Mouse (Mus musculus) liver, adult 2 months (tissue): ENCODE results near the gene Znrd1as. TPM values are rescaled to one million over a fixed set of nuclear protein-coding genes. Genes with fewer than 3 reads are reported as not detected.

Experiments used
- DNase-seq: peaks from one replicate; pipeline ENCODE4 v3.0.0-alpha.2; 2011; ENCODE audit warnings: low read depth, low spot score; ENCODE audit errors: extremely low read depth
- H3K27ac ChIP-seq: fragments of 200-500 bp; replicated peaks from 2 replicates; pipeline ENCODE4 v1.5.1; 2012; ENCODE audit warnings: low read depth, mild to moderate bottlenecking, control low read depth, inconsistent platforms, low read length; ENCODE audit not compliant: insufficient read depth
- H3K27me3 ChIP-seq: fragments of 200-500 bp; 2 replicates; pipeline ENCODE4 v1.6.1; 2012; ENCODE audit warnings: mild to moderate bottlenecking, moderate library complexity, low read length, inconsistent platforms; ENCODE audit not compliant: control insufficient read depth, insufficient read depth
- H3K36me3 ChIP-seq: fragments of 200-500 bp; 2 replicates; pipeline ENCODE4 v1.6.1; 2012; ENCODE audit warnings: low read length, inconsistent platforms; ENCODE audit not compliant: control insufficient read depth, insufficient read depth
- H3K4me1 ChIP-seq: fragments of 200-500 bp; 2 replicates; pipeline ENCODE4 v1.6.1; 2011; ENCODE audit warnings: low read length; ENCODE audit not compliant: control insufficient read depth, insufficient read depth
- H3K4me3 ChIP-seq: fragments of 200-500 bp; 2 replicates; pipeline ENCODE4 v1.5.1; 2011; ENCODE audit warnings: low read depth, mild to moderate bottlenecking, control low read depth, low read length, moderate library complexity; ENCODE audit not compliant: insufficient read depth
- H3K79me2 ChIP-seq: fragments of 200-500 bp; 2 replicates; pipeline ENCODE4 v1.6.1; 2012; ENCODE audit warnings: inconsistent platforms, mild to moderate bottlenecking, low read length, moderate library complexity; ENCODE audit not compliant: control insufficient read depth, insufficient read depth
- H3K9ac ChIP-seq: fragments of 200-500 bp; 2 replicates; pipeline ENCODE4 v1.6.1; 2012; ENCODE audit warnings: low read depth, mild to moderate bottlenecking, control low read depth, inconsistent platforms, low read length
- CTCF ChIP-seq: fragments of 200-500 bp; IDR thresholded peaks from 2 replicates; pipeline ENCODE4 v1.5.1; 2011; ENCODE audit warnings: low read depth, low read length, control low read depth
- POLR2A ChIP-seq: fragments of 200-500 bp; IDR thresholded peaks from 2 replicates; pipeline ENCODE4 v1.6.1; 2011; ENCODE audit warnings: low read length, control low read depth; ENCODE audit not compliant: insufficient read depth; ENCODE audit errors: extremely low read depth
- WGBS: fragments of 180-500 bp; shearing (Covaris S2); methylation state at CpG from one replicate; pipeline ENCODE4 v1.1.7; 2018; 5-methylcytosine and 5-hydroxymethylcytosine counted together
- polyA plus RNA-seq: library from polyadenylated mRNA; depleted of rRNA; stranded (reverse); fragments of >200 nt; gene quantifications from 2 replicates; pipeline ENCODE4 v1.2.3, GENCODE M21; 2012
- total RNA-seq: library from RNA; depleted of rRNA; stranded (reverse); fragments of >200 nt; gene quantifications from 2 replicates; pipeline ENCODE4 v1.2.3, GENCODE M21; 2014

The Znrd1as gene
- total and polyA plus RNA-seq, 2 experiments, result 2.5 to 11.9 TPM

DNA sequence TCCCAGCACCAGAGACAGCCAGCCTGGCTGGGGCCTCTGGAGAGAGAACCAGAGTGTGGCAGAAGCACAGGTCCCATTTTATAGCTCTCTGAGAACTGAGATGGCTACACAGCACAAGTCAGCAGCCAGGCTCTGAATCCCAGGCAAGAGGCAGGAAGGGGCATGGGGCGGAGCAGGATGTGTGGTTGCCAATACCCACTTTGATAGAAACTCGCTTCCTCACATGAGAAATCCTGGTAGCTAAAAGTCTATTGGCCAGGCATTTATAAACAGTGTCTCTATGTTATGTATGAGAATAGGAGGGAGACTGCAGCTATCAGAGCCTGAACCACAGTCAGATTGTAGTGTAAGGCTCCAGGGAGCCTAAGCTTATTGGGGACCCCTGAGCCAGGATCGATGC lies 14.4 kb downstream of the Znrd1as start:
- Histone ChIP-seq H3K79me2 (no peaks in the 10 kb centered on the region), H3K4me1 (no peaks in the 10 kb centered on the region), H3K27me3 (no peaks in the 10 kb centered on the region), H3K9ac (no peak overlapping the region), H3K4me3 (no peak overlapping the region), H3K36me3 (no peaks in the 10 kb centered on the region), H3K27ac (no peak overlapping the region)
- no peak for TF ChIP-seq POLR2A
- TF ChIP-seq CTCF, result no peak
- no peak for DNase-seq
- WGBS, result 77% methylated on average over 3 of the region's 3 CpGs

DNA sequence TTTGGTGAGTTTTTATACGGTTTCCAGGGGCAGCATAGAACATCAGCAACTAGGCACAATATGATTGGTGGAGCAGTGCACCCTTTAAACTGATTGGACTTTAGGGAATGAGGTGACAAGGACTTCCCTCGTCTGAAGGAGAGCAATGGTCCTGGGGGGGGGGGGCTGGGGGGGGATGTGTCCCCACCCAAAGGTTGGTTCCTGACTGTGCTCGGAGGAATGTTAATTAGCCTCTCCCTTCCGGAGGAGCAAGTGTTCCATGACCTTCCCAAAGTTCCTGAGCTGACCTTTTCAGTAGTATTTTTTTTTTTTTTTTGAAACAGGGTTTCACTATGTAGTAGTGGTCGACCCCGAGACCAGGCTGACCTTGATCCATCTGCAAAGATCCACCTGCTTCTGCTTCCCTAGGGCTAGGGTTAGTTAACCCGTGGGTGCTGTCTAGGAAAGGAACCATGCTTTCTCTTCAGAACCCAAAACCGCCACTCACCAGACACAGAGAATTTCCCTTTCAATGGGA lies 14.9 kb downstream of the Znrd1as start:
- H3K4me1 ChIP-seq, result no peaks in the 10 kb centered on the region
- no peak for TF ChIP-seq POLR2A
- no peak for TF ChIP-seq CTCF
- H3K27ac ChIP-seq, result no peak overlapping the region
- 75% methylated on average over 8 of the region's 8 CpGs for WGBS
- no peaks in the 10 kb centered on the region for H3K36me3 ChIP-seq
- no peaks in the 10 kb centered on the region for H3K27me3 ChIP-seq
- no peak for DNase-seq
- no peak overlapping the region for H3K4me3 ChIP-seq
- no peaks in the 10 kb centered on the region for H3K79me2 ChIP-seq
- no peak overlapping the region for H3K9ac ChIP-seq

DNA sequence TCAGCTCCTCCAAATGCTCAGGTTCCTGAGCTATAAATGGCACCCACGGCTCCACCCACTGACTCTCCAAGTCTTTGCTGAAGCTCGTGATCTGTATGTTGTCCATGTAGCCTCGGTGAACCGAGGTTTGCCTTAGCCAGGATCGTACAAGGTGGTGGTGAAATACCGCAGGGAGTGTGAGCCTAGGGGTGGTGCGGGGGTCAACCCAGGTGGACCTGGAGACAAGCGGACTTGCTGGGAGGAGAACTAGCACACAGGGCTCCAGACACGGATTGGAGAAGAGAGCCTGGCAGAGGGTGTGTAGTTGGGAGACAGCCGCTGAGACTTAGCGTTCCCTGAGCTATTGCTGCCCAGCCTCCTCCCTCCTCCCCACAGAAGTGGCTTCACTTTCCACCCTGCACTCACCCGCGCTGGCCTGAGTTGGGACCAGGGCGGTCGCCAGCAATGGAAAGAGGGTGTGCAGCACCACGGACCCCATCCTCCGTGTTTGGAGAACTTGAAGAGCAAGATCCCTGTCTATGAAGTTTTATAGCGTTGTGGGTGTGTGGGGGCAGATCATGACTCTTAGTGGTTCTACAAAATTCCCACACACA lies 22.9 kb downstream of the Znrd1as start, which contains the start of gene 2410137M14Rik:
TSS of gene 2410137M14Rik (minus strand) at position 17 of the 593 bp plus-strand sequence.
- no peak within 1 kb of the TSS for H3K4me3 ChIP-seq
- no peaks in the 10 kb centered on the region for H3K4me1 ChIP-seq
- H3K9ac ChIP-seq, result no peak within 1 kb of the TSS
- no peaks in the 10 kb centered on the region for H3K36me3 ChIP-seq
- no peaks in the 10 kb centered on the region for H3K79me2 ChIP-seq
- no peak for TF ChIP-seq POLR2A
- no peak for TF ChIP-seq CTCF
- H3K27me3 ChIP-seq, result peaks cover 3% of the 10 kb centered on the region; the same call in 1 of the 2 replicates
- 16% methylated on average over 18 of the region's 18 CpGs for WGBS
- no peak for DNase-seq
- H3K27ac ChIP-seq, result no peak within 1 kb of the TSS

DNA sequence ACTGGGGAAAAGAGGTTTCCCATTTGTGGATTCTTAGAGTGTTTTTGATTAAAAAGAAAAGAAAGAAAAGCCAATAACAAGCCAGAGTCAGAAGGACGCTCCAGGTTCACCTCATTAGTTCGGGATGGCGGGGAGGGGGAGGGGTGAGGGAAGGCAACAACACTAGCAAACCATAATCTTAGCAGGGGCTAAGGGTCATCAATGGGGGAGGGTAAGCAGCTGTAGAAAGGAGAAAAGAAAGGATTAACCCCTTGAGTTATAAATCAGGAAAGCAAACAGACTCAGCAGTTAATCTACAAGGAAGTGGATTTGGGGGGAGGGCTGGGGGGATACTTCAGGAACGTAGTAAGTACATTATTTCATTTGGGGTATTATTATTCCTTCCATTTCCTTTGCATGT lies 23.5 kb downstream of the Znrd1as start:
- Histone ChIP-seq H3K4me1 (no peaks in the 10 kb centered on the region), H3K9ac (no peak overlapping the region), H3K27ac (no peak overlapping the region), H3K27me3 (peaks cover 3% of the 10 kb centered on the region; the same call in 1 of the 2 replicates), H3K4me3 (no peak overlapping the region), H3K79me2 (no peaks in the 10 kb centered on the region), H3K36me3 (no peaks in the 10 kb centered on the region)
- WGBS, result 28% methylated on average over 4 of the region's 4 CpGs
- TF ChIP-seq POLR2A (no peak), CTCF (no peak)
- no peak for DNase-seq

DNA sequence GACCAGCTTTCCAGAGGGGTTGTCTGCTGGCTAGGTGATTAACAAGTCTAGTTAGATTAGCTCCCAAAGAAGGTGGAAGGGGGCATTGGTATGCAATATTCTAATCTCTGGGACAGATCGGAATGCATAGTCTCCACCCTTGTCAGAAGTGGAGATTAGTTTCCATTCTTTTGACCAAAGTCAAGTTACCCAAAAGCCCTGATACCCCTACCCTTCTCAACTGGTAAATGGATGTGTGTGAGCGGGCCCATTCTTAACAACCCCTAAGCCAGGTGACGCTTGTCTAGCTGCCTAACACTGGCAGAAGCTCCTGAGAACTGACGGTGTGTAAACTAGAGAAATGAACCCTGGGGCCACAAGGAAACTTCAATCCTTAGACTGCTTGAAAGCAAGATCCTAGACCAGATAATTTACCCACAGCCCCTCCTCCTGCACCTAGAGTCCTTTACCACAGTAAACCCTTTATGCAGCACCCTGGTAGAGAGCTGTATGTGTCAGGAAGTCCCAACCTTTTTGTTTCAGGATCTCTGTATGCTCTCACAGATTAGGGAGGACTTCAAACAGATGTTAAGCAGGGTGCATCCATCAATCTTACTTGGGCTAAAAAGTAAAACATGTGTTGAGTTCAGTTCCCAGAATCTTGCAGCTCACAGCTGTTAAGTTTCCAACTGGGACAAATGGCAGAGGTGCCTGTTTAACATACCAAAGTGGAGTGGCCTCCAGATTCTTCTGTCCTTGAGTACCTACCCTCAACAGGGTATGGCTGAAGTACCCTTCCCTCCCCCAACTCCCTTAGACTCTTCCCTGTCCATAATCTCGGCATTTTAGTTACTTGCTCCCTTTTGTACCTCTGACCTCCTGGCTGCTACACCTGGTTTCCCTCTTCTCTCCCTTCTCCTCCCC lies 24.1 kb downstream of the Znrd1as start:
- no peaks in the 10 kb centered on the region for H3K36me3 ChIP-seq
- 70% methylated on average over 5 of the region's 5 CpGs for WGBS
- no peak overlapping the region for H3K27ac ChIP-seq
- peaks cover 3% of the 10 kb centered on the region; the same call in 1 of the 2 replicates for H3K27me3 ChIP-seq
- H3K9ac ChIP-seq, result no peak overlapping the region
- TF ChIP-seq POLR2A (no peak), CTCF (no peak)
- no peak overlapping the region for H3K4me3 ChIP-seq
- DNase-seq, result no peak
- no peaks in the 10 kb centered on the region for H3K79me2 ChIP-seq
- H3K4me1 ChIP-seq, result no peaks in the 10 kb centered on the region
